Mouse (Mus musculus) hindbrain, embryonic 11.5 days (tissue): ENCODE measurements around the gene Zfp213. TPM values are rescaled to one million over a fixed set of nuclear protein-coding genes. Genes with fewer than 3 reads are reported as not detected.

Experiments
- polyA plus RNA-seq: library from polyadenylated mRNA; unstranded; fragments of >200 nt; fragmentation: Nextera tagmentation; extraction: Ambion mirVana; gene quantifications from 2 replicates; pipeline ENCODE4 v1.2.1, GENCODE M21; 2014

Gene Zfp213
- polyA plus RNA-seq, 1 experiment from 2014 or later, result 16.1 TPM

Other genes with a start within 250 kb of the Zfp213 start
- gene Vmn2r115, start 220.5 kb downstream of the Zfp213 start, polyA plus RNA-seq, result not detected in 2 replicates
- not detected in 2 replicates for gene Vmn2r116, start 179.6 kb downstream of the Zfp213 start, polyA plus RNA-seq
- not detected in 2 replicates for gene Vmn2r117, start 84.5 kb downstream of the Zfp213 start, polyA plus RNA-seq
- gene Zfp13, start 35.2 kb upstream of the Zfp213 start, polyA plus RNA-seq, result 16.5 and 16.7 TPM in 2 replicates
- gene Zscan10, start 36.6 kb upstream of the Zfp213 start, polyA plus RNA-seq, result 0.32 and 0.34 TPM in 2 replicates
- gene Mmp25, start 81.0 kb upstream of the Zfp213 start, polyA plus RNA-seq, result 0.82 and 0.99 TPM in 2 replicates
- gene Bicdl2, start 96.3 kb upstream of the Zfp213 start, polyA plus RNA-seq, result 0.15 and 0.79 TPM in 2 replicates
- 49.7 and 52.5 TPM in 2 replicates for gene Hcfc1r1, start 109.4 kb upstream of the Zfp213 start, polyA plus RNA-seq
- gene Thoc6, start 109.6 kb upstream of the Zfp213 start, polyA plus RNA-seq, result 56.6 and 56.8 TPM in 2 replicates
- gene Tnfrsf12a, start 113.2 kb upstream of the Zfp213 start, polyA plus RNA-seq, result 1.2 and 3.3 TPM in 2 replicates
- 12.8 and 18.1 TPM in 2 replicates for gene Cldn6, start 115.0 kb upstream of the Zfp213 start, polyA plus RNA-seq
- 4.1 and 6.5 TPM in 2 replicates for gene Cldn9, start 119.8 kb upstream of the Zfp213 start, polyA plus RNA-seq
- 0.08 TPM in 1 of 2 replicates, not detected in the other for gene 1520401A03Rik, start 158.5 kb upstream of the Zfp213 start, polyA plus RNA-seq
- 30.2 and 31.3 TPM in 2 replicates for gene Pkmyt1, start 162.1 kb upstream of the Zfp213 start, polyA plus RNA-seq
- 28.0 and 28.9 TPM in 2 replicates for gene Paqr4, start 176.6 kb upstream of the Zfp213 start, polyA plus RNA-seq
- gene Kremen2, start 181.6 kb upstream of the Zfp213 start, polyA plus RNA-seq, result 2.0 and 2.6 TPM in 2 replicates
- gene Flywch1, start 207.4 kb upstream of the Zfp213 start, polyA plus RNA-seq, result 127 and 135 TPM in 2 replicates
- gene Flywch2, start 221.8 kb upstream of the Zfp213 start, polyA plus RNA-seq, result 27.7 and 30.5 TPM in 2 replicates
- gene Srrm2, start 226.3 kb upstream of the Zfp213 start, polyA plus RNA-seq, result 427 and 573 TPM in 2 replicates